Mouse (Mus musculus) heart, embryonic 14.5 days (tissue): ENCODE data around the gene Cdnf. TPM values are rescaled to one million over a fixed set of nuclear protein-coding genes. Genes with fewer than 3 reads are reported as not detected.

Experiments
- ATAC-seq: fragments of 200-750 bp; cut with Nextera tagmentation; 2 replicates; pipeline ENCODE4 v1.8.0; 2017; ENCODE audit warnings: low read depth, moderate TSS enrichment; ENCODE audit not compliant: insufficient number of reproducible peaks, insufficient read depth, low FRiP score
- H3K27ac ChIP-seq, 2 experiments: fragments of 200-500 bp in 1 of 2; fragments of 300-500 bp in 1 of 2; sonication (generic) in 1 of 2; replicated peaks in 1 of 2; 2 replicates each; pipeline ENCODE4 v1.5.1; 2012 to 2014; ENCODE audit warnings: low read depth in 2 of 2, low read length in 2 of 2, control low read depth in 1 of 2, mild to moderate bottlenecking in 1 of 2, mixed read lengths in 1 of 2; ENCODE audit not compliant: control insufficient read depth in 1 of 2, insufficient read depth in 1 of 2
- H3K27me3 ChIP-seq: fragments of 300-500 bp; sonication (generic); 2 replicates; pipeline ENCODE4 v1.6.1; 2014; ENCODE audit warnings: mild to moderate bottlenecking, low read length, control low read depth; ENCODE audit not compliant: control insufficient read depth, insufficient read depth
- H3K36me3 ChIP-seq: fragments of 300-500 bp; sonication (generic); 2 replicates; pipeline ENCODE4 v1.6.1; 2014; ENCODE audit warnings: mild to moderate bottlenecking, control low read depth, low read length, mixed read lengths; ENCODE audit not compliant: control insufficient read depth, insufficient read depth
- H3K4me1 ChIP-seq, 2 experiments: fragments of 200-500 bp in 1 of 2; fragments of 300-500 bp in 1 of 2; sonication (generic) in 1 of 2; 2 replicates each; pipeline ENCODE4 v1.6.1; 2012 to 2014; ENCODE audit warnings: low read length in 2 of 2, control low read depth in 1 of 2, mixed read lengths in 1 of 2; ENCODE audit not compliant: control insufficient read depth in 2 of 2, insufficient read depth in 2 of 2
- H3K4me2 ChIP-seq: fragments of 300-500 bp; sonication (generic); 2 replicates; pipeline ENCODE4 v1.6.1; 2014; ENCODE audit warnings: mild to moderate bottlenecking, low read length
- H3K4me3 ChIP-seq, 2 experiments: fragments of 200-500 bp in 1 of 2; fragments of 300-500 bp in 1 of 2; sonication (generic) in 1 of 2; 2 replicates each; pipeline ENCODE4 v1.5.1; 2012 to 2014; ENCODE audit warnings: low read length in 2 of 2, mild to moderate bottlenecking in 2 of 2, control low read depth in 1 of 2, low read depth in 1 of 2, moderate library complexity in 1 of 2; ENCODE audit not compliant: control insufficient read depth in 1 of 2, insufficient read depth in 1 of 2
- H3K9ac ChIP-seq: fragments of 300-500 bp; sonication (generic); 2 replicates; pipeline ENCODE4 v1.6.1; 2014; ENCODE audit warnings: mild to moderate bottlenecking, low read length
- H3K9me3 ChIP-seq: fragments of 300-500 bp; sonication (generic); 2 replicates; pipeline ENCODE4 v1.6.1; 2016; ENCODE audit warnings: low read length, control low read depth; ENCODE audit not compliant: control insufficient read depth
- WGBS: fragments of 180-500 bp; shearing (Covaris S2); extraction: QIAGEN DNeasy Blood & Tissue Kit; methylation state at CpG from one replicate; pipeline ENCODE4 v1.1.7; 2014; 5-methylcytosine and 5-hydroxymethylcytosine counted together
- polyA plus RNA-seq: library from polyadenylated mRNA; unstranded; fragments of >200 nt; fragmentation: Nextera tagmentation; extraction: Ambion mirVana; gene quantifications from 2 replicates; pipeline ENCODE4 v1.2.1, GENCODE M21; 2014

Cdnf gene
- polyA plus RNA-seq, 1 experiment from 2014 or later = 0.74 TPM

GRCm38 (mm10) chr2:3546055-3546454 is 33.2 kb downstream of the Cdnf start:
- no peak for ATAC-seq
- H3K4me3 ChIP-seq = no peak overlapping the region
- H3K4me1 ChIP-seq = peaks cover 0 to 3% of the 10 kb centered on the region in 2 experiments; a peak in 1 of 4 replicates
- no peaks in the 10 kb centered on the region for H3K27me3 ChIP-seq
- no peak overlapping the region for H3K4me2 ChIP-seq
- H3K27ac ChIP-seq = no peak overlapping the region
- H3K9me3 ChIP-seq = no peaks in the 10 kb centered on the region
- 43% methylated on average over 2 of the region's 2 CpGs for WGBS
- no peaks in the 10 kb centered on the region for H3K36me3 ChIP-seq
- no peak overlapping the region for H3K9ac ChIP-seq

- no peak for ATAC-seq
- no peak overlapping the region for H3K4me3 ChIP-seq
- no peaks in the 10 kb centered on the region for H3K27me3 ChIP-seq
- H3K9me3 ChIP-seq = no peaks in the 10 kb centered on the region
- H3K4me1 ChIP-seq = peaks cover 0 to 3% of the 10 kb centered on the region in 2 experiments; a peak in 1 of 4 replicates
- 4% methylated on average over 4 of the region's 4 CpGs for WGBS
- H3K36me3 ChIP-seq = no peaks in the 10 kb centered on the region
- no peak overlapping the region for H3K4me2 ChIP-seq
- no peak overlapping the region for H3K9ac ChIP-seq
- no peak overlapping the region for H3K27ac ChIP-seq
Observed at GRCm38 (mm10) chr2:3546588-3546987, 33.8 kb downstream of the Cdnf start.

GRCm38 (mm10) chr2:3570186-3570585 is 57.4 kb downstream of the Cdnf start, which contains the start of gene Fam107b:
Gene Fam107b, plus strand, starts transcription at chr2:3570488.
- Histone ChIP-seq H3K9ac (no peak within 1 kb of the TSS), H3K4me2 (no peak within 1 kb of the TSS), H3K36me3 (no peaks in the 10 kb centered on the region), H3K27ac (no peak within 1 kb of the TSS), H3K9me3 (no peaks in the 10 kb centered on the region), H3K4me1 (no peaks in the 10 kb centered on the region), H3K27me3 (no peaks in the 10 kb centered on the region), H3K4me3 (no peak within 1 kb of the TSS)
- no peak for ATAC-seq
- 64% methylated on average over 12 of the region's 12 CpGs for WGBS

- Histone ChIP-seq H3K4me2 (no peak overlapping the region), H3K9ac (no peak overlapping the region), H3K4me1 (no peaks in the 10 kb centered on the region), H3K36me3 (no peaks in the 10 kb centered on the region), H3K9me3 (no peaks in the 10 kb centered on the region), H3K27me3 (no peaks in the 10 kb centered on the region), H3K27ac (no peak overlapping the region), H3K4me3 (no peak overlapping the region)
- 78% methylated on average over 11 of the region's 11 CpGs for WGBS
- no peak for ATAC-seq
Observed at GRCm38 (mm10) chr2:3570606-3571005, 57.8 kb downstream of the Cdnf start.

GRCm38 (mm10) chr2:3573883-3574282 is 61.1 kb downstream of the Cdnf start:
- ATAC-seq = no peak
- H3K4me1 ChIP-seq = peaks cover 0 to 2% of the 10 kb centered on the region in 2 experiments; a peak in 1 of 4 replicates
- WGBS = 80% methylated on average over 7 of the region's 7 CpGs
- no peaks in the 10 kb centered on the region for H3K36me3 ChIP-seq
- no peak overlapping the region for H3K4me3 ChIP-seq
- no peaks in the 10 kb centered on the region for H3K27me3 ChIP-seq
- H3K9ac ChIP-seq = no peak overlapping the region
- H3K9me3 ChIP-seq = no peaks in the 10 kb centered on the region
- no peak overlapping the region for H3K27ac ChIP-seq
- no peak overlapping the region for H3K4me2 ChIP-seq

- Histone ChIP-seq H3K27me3 (no peaks in the 10 kb centered on the region), H3K4me2 (no peak overlapping the region), H3K4me3 (no peak overlapping the region), H3K27ac (no peak overlapping the region), H3K9ac (no peak overlapping the region), H3K9me3 (no peaks in the 10 kb centered on the region), H3K4me1 (peaks cover 0 to 2% of the 10 kb centered on the region in 2 experiments; a peak in 1 of 4 replicates), H3K36me3 (no peaks in the 10 kb centered on the region)
- no peak for ATAC-seq
- WGBS = 81% methylated on average over 1 of the region's 1 CpGs
Observed at GRCm38 (mm10) chr2:3575140-3575539, 62.3 kb downstream of the Cdnf start.

Other genes with a start within 250 kb of the Cdnf start
- 30.2 and 34.9 TPM in 2 replicates for gene Nmt2, start 228.8 kb upstream of the Cdnf start, polyA plus RNA-seq
- gene Rpp38, start 180.4 kb upstream of the Cdnf start, polyA plus RNA-seq = 12.5 and 12.8 TPM in 2 replicates
- gene Acbd7, start 176.9 kb upstream of the Cdnf start, polyA plus RNA-seq = 0.70 and 0.85 TPM in 2 replicates
- not detected in 2 replicates for gene Olah, start 115.8 kb upstream of the Cdnf start, polyA plus RNA-seq
- 0.39 TPM in 1 of 2 replicates, not detected in the other for gene Meig1, start 90.4 kb upstream of the Cdnf start, polyA plus RNA-seq
- gene Dclre1c, start 88.9 kb upstream of the Cdnf start, polyA plus RNA-seq = 4.4 and 5.8 TPM in 2 replicates
- gene Suv39h2, start 38.0 kb upstream of the Cdnf start, polyA plus RNA-seq = 6.9 and 8.3 TPM in 2 replicates
- 3.4 and 3.9 TPM in 2 replicates for gene Gm45902, start 240 bp upstream of the Cdnf start, polyA plus RNA-seq
- 70.5 and 77.3 TPM in 2 replicates for gene Hspa14, start 216 bp upstream of the Cdnf start, polyA plus RNA-seq
- 26.5 and 27.0 TPM in 2 replicates for gene Fam107b, start 57.5 kb downstream of the Cdnf start, polyA plus RNA-seq